Mouse (Mus musculus) cortical plate, adult 2 months (tissue): ENCODE data around the gene M1ap.

Experiments used
- CTCF ChIP-seq: fragments of 200-500 bp; IDR thresholded peaks from 2 replicates; pipeline ENCODE4 v1.5.1; 2011; ENCODE audit warnings: mild to moderate bottlenecking, control low read depth, low read length; ENCODE audit not compliant: insufficient read depth; ENCODE audit errors: extremely low read depth
- POLR2A ChIP-seq: fragments of 200-500 bp; IDR thresholded peaks from 2 replicates; pipeline ENCODE4 v1.6.1; 2011; ENCODE audit warnings: mild to moderate bottlenecking, low read length, control low read depth; ENCODE audit not compliant: insufficient read depth; ENCODE audit errors: extremely low read depth

GRCm38 (mm10) chr6:83066441-83066840, 119.7 kb downstream of the M1ap start:
- TF ChIP-seq CTCF = no peak
- TF ChIP-seq POLR2A = no peak
